Mouse (Mus musculus) adrenal gland, adult (tissue): ENCODE results near the gene Dop1b.

Experiments used
- DNase-seq, 2 experiments: peaks; one replicate each; pipeline ENCODE4 v3.0.0; 2022 to 2023; ENCODE audit warnings: low spot score in 1 of 2; ENCODE audit not compliant: inconsistent age in 2 of 2

The Dop1b gene

DNA sequence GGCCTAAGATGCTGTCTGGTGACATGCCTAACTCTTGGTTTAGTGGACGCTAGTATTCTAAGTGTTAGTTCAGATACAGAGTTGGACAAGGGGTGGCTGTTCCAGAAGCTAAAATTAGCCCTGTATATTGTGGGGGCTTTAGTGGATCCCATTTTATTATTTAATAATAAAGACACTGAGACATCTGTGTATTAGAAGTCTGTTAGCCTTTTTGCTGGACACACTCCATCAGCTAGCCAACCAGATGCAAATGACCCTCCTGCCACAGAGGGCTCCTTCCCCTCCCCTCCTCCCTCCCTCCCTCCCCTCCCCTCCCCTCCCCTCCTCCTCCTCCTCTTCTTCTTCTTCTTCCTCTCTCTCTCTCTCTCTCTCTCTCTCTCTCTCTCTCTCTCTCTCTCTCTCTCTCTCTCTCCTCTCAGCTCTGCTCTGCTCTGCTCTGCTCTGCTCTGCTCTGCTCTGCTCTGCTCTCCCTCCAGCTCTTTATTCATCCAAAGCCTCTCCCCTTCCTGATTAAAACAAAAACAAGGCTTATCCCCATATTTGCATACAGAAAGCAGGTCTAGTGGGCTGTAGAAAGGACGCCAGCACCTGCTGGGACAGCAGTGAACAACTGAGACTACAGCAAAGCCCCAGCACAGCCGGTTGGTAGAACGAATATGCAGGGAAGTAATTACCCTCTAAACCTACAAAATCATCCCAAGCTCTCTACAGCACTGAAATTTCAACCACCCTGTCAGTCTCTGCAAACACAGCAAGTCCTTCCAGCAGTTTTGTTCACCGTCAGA lies 78.5 kb downstream of the Dop1b start:
- DNase-seq = no peak

DNA sequence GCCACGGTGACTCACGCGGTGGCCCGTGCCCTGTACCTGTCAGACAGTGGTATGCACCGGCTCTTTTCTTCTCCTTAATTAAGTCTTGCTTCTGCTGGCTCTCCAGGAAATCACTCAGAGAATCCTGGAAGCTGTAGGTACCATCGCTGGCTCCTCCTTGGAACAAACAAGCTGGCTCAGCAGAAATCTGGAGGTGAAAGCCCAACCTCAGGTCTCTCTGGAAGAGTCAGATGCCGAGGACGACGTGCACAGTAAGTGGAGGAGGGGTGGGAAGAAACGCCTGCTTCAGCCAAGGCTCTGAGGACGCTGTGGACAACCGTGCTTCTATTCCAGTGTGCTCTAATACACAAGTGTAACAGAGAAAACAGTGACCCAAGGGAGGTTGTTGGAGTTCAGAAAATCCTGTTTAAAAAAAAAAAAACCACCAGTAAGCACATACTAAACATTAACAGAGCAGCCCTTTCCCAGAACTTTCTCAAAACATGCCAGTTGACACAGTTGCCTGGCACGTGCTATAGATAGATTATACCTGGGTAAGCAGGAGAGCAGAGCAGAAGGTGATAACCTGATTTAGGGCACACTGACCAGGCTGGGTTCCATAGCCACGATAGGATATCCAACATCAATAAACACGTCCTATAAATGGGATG lies 81.4 kb downstream of the Dop1b start:
- no peak for DNase-seq

DNA sequence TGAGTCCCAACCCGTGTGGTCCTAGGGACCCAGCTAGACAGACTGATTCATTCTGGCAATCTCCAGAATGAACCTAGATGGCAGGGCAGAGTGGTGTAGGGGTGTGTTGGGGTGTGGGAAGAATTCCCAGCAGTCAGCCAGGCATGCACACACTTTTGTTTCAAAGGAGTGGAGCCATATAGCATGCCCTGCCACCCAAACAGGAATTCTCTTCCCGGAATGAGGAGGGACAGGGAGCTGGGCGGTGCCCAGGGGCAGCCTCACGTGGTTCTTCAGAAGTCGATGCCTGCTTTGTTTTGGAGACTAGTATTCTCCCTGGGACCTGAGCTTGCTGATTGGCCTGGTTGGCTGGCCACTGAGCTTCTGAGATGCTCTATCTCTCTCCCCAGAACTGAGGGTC lies 83.1 kb downstream of the Dop1b start:
- no peak for DNase-seq

DNA sequence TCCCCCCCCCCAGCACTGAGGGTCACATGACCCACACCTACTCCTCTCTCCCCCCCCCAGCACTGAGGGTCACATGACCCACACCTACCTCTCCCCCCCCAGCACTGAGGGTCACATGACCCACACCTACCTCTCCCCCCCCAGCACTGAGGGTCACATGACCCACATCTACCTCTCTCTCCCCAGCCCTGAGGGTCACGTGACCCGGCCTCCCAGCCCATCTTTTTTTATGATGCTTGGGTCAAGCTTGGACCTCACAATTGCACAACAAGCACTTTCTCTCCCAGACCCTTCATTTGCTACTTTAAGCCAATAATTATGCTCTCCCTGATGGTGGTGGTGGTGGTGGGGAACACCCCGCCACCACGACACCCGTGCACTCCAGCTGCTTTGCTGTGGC lies 83.7 kb downstream of the Dop1b start:
- DNase-seq = no peak

DNA sequence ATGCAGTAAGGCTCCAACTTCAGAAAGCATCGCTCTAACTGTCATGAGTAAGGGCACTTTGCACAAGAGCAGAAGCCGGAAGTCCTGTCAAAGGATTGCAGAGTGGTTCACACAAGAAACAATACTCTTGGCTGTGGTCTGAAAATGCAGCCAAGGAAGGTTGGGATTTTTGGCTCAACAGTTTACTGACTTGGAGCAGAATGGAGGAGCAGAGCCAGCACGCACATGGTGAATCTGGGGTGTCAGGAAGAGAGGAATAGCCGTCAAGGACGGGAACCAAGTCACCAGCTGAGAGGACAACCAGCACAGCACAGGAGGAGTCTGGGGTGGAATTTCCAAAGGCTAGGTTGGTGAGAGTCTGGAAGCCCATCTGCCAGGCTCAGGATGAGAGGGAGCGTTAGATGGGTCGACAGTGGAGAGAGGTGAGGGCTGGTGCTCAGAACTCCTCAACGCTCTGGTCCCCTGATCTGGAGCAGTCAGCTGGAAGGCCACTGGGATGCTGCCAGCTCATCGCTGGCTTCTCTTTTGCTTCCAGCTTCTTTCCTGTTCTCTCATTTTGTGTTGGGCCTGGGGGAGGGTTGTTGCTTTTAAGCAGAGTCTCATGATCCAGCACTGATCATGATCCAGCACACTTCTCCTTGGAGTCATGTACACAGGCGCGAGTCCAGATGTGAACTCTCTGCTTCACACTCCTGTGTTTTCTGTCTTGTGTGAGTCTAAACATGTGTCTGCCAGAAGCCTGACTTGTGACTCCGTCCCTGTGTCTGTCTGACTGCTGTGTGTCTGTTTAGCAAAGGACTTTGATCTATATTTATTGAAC lies 85.5 kb downstream of the Dop1b start:
- DNase-seq = no peak

DNA sequence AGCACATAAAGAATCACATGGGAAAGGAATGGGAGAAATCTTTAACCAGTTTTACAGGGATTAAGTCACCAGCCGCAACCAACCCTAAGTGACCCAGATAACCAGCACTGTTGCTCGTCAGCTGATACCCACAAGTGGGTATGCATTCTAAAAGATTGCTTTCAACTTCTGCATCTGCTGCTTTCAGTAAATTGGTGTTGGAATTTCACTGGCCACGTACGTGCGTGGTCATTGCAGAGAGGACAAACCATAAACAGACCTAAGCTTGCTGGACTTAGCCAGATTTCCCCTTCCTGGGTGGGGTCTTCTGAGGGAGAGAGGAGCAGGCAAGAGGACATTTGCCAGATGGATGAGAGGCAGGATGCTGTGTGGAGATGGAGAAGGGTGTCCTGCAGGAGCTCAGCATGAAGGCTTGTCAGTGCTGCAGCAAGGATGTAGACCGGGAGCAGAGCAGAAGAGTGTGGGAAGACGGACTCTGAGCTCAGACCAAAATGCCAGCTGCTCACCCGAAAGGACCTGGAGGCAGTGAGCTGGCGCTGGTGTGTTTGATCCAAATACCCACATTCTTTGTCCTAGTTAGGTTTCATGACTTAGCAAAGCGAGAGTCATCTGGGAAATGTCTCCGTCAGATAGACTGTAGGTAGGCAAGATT lies 86.3 kb downstream of the Dop1b start:
- no peak for DNase-seq

DNA sequence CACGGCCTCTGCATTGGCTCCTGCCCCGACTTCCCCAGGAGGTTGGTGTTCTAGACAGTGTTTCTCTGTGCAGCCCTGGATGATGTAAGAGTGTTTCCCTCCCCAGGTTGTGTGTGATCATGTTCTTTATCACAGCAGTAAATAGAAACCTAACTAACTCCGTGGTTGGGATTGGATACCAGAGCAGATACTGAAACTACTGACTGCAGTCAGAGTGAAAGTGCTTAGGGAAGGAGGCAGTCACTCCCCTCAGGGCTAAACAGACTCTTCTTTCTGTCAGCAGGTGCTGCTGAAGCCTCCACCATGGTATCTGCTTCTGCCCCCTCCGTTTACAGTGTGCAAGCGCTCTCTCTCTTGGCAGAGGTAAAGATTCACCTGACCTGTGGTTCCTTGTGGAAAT lies 86.9 kb downstream of the Dop1b start:
- DNase-seq = no peak

DNA sequence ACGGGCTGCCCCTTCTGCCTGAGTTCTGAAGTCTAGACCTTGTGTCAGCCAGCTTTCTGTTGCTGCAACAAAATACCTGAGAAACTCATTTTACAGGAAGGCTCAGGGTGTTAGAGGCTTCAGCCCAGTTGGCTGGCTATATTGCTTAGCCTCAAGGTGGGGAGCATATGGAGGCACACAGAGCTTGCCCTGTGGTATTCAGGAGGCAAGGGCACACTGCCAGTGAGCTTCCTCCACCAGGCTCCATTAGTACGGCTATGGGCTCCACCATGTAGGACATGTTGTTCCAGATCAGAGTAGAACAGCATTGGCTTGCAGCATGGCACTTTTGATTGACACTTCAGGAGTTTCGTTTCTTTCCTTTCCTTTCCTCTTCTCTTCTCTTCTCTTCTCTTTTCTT lies 87.4 kb downstream of the Dop1b start:
- DNase-seq = no peak

DNA sequence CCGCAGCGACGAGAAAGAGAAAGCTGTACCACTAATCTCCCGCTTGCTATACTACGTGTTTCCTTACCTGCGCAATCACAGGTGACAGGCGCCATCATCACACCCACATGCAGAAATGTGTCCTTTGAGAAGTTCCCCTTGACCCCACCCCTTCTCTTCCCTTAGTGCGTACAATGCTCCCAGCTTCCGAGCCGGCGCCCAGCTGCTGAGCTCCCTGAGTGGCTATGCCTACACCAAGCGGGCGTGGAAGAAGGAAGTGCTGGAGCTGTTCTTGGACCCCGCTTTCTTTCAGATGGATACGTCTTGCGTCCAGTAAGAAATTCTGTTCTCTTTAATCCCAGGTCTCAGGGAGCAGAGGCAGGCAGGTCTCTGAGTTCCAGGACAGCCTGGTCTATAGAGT lies 88.2 kb downstream of the Dop1b start:
- DNase-seq = no peak

DNA sequence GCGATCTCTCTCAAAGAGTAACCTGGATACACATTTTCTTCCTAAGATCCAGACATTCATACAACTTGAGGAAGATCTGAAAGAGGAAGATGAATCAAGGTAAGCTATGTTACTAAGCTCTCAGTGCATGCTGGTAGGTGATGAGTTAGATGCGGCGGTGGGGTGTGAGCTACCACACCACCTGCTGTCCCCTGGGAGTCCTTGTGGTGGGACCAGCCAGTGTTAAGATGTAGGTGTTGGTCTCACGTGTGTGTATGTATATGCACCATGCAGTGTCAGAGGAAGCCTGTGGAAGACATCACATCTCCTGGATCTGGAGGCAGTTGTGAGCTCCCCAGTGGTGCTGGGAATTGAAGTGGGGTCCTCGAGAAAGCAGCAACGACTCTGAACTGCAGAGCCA lies 95.5 kb downstream of the Dop1b start:
- DNase-seq = no peak

DNA sequence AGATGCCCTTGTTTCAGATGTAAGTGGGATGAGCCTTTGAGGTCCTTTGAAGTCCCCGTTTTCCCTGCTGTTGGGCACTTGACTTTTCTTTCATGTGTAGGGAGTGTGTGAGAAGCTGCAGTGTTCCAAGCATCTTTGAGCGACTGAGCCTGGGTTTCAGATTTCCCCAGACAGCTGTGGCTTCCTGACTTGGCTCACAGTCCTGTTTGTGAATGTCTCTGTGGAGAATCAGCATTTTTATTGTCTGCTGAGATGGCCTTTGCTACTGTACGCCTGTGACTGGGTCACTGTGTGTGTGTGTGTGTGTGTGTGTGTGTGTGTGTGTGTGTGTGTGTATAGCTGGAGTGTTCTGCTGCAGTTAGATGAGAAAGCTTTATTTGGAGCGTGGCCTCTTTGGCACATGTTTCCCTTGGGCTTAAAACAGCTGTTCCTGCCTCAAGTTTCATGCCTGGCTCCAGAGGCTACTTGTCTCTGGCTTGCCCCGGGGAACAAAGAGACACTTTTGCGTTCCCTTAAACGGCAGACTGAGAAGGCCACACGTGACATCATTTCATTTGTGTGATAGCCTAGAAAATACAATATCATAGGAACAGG lies 96.4 kb downstream of the Dop1b start:
- peak; percentile 36 to 60 for DNase-seq

DNA sequence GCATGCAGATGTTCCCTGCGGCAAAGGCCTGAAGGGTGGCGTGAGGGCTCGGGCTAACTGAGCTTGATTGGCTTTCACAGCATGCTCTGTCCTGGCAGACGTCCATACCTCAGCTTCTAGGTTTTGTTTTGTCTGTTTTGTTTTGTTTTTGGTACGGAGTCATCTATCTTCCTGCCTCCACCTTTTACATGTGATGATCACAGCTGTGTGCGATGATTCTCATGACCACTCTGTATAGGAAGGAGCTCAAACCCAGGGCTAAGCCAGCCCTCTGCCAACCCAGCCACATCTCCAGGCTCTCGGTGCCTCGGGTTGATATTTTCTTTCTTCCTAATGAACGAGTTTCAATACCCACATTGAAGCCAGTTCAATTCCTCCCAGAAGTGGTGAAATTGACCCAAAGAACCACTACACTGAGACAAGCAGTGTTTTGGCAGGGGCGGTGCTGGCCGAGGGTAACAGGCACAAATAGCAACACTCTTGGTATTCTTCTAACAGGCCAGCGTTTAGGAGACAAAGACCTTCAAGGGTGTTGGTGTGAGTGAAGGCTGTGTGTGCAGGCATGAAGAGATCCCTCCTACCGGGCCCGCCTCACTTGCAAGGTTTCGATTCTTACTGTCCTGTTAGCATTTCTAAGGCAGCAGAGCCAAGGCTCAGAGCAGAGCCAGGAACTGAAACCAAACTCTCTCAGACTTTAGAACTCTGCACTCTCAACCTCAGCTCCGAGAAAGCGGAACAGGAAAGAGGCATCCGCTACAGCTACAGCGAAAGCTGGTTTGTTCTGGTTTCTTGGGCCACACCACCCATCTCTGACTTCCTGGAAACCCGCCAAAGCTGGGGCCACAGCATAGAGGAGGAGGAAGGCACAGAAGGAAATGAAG lies 104.4 kb downstream of the Dop1b start:
- peak; percentile 74 to 85 for DNase-seq

DNA sequence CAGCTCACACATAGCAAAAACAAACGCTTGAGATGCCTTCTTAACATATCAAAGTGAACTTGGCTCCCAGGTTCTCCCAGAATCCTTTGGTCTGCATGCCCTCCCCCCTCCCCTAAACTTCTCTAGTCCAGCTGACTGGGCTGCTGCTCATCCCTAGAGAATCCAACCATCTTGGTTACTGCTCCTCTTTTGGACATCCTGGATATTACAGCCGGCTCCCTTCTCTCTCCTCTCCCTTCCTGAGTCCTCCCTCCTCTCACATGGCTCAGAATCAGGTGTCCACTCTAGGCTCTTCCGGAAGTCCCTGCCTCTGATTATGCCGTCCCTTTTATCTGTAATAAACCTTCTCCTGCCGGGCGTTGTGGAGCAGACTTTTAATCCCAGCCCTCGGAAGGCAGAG lies 105.2 kb downstream of the Dop1b start:
- peak in 1 of 2 experiments; percentile 23 for DNase-seq

DNA sequence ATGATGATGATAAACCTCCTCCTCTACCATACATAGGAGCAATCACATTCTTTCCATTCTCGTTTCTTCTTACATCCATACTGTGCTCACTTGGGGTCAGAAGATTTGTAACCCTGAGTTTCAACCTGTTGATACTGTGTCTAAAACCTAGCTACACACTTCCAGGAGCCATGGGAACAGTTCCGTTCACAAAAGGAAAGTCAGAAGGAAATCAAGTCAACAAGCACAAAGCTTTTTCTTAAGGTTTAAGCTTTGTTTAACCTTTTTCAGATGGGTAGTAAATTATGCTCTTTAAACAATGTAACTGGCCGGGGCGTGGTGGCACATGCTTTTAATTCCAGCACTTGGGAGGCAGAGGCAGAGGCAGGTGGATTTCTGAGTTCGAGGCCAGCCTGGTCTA lies 105.7 kb downstream of the Dop1b start:
- DNase-seq = no peak

DNA sequence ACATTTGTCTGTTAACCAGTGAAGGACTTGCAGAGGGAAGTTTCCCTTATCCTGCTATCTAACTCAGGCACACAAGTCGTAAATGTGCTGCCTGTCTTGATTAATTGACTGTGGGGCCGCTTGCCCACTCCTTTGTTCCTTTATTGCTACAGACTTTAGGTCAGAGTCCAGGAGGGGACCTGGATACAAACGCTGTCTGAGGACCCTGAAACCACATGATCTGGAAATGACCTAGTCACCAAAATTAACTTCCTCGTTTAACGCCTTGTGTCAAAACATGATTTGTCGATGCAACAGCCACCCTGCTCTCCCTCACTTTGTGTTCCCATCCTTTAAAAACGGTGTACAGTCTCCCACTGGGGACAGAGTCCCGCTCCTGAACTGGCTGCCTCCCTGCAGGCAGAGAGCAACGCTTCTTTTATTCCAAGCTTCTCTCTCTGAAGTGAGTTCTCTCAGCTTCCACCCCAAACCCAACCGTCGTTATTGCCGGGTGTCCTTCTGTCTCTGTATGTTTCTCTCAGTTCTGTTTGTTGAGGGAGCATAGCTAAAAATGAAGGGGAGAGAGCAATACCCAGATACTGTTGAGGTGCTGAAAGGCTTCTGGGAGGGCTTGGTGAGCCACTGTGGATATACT lies 107.1 kb downstream of the Dop1b start:
- DNase-seq = peak in 1 of 2 experiments; percentile 34

DNA sequence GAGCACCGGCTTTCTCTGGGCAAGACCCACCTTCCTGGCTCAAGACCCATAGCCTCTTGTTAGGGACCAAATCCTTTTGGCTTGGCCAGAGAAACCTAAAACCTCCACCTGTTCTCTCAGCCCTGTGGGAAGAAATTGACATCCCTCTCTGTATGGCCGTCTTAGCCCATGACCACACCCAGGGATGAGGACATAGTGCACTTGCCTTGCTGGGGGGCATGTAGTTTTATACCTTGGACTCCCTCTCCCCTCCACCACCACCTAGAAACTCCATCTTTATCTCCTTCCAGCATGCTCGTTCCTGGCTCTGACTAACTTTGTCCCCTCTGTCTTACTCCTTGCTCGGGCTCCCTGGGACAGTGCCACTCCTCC lies 107.6 kb downstream of the Dop1b start:
- peak in 1 of 2 experiments; percentile 25 for DNase-seq

DNA sequence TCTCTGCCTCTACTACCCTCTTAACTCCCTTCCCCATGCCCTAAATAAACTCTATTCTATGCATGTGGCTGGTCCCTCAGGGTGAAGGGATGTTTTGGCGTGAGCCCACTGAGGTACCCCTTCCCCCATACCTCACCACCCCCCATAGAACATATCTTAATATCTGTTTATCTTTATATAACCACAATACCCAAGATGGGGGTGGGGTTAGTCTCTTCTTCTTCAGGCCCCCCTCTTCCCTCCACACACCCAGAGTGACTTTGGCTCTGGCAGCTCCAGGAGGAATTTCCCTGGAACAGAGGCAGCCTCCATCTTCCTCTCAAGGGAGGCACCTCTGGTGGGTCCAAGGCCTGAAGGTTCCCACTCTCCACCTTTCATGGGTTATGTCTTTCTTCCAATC lies 108.3 kb downstream of the Dop1b start:
- no peak for DNase-seq

DNA sequence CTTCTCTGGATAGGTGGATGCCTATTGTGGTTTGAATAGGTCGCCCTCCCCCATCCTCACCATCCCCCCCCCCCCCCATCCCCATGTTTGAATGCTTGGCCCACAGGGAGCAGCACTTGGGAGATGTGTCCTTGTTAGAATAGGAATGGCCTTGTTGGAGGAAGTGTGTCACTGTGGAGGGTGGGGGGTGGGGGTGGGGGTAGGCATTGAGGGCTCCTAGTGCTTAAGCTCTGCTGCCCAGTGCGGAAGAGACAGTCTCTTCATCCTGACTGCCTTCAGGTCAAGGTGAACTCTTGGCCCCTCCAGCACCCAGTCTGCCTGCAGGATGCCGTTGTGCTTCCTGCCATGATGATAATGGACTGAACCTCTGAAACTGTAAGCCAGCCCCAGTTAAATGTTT lies 110.0 kb downstream of the Dop1b start:
- no peak for DNase-seq

DNA sequence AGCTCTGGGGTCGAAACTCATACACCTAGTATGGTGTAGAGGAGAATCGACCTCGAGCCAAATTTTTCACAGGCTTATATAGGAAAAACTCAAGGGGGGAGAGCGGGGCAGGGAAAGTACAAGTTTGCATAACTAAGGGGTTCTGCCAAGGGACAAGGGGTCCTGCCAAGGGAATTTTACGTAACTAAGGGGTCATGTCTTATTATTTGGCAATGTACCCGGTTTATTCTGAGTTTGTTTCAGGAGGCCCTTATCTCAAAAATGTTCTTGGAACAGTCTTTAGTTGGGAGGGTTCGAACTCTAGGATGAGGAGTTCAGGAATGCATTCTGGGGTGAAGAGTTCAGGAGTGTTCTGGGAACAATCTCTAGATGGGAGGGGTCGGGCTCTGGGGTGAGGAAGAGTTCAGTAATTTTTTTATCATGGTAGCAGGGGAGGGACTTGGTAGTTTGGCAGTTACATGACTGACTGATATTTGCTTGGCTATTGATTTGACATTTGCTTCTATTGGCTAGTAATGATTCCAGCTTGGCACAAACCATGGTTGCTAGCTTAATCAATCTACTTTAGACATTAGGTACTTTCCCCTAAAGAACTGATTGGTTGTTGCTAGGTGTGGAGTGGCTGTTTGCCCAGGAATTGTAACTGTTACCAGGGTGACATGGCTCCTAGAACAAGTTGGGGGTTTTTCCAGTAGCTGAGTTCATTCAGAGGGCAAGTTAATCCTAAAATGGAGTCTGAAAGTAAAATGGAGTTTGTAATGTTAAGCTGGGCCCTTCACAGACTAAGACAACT lies 110.9 kb downstream of the Dop1b start:
- peak in 1 of 2 experiments; percentile 24 for DNase-seq
